Comparison of ENCODE assay signal across 9 mouse cellular contexts in the genomic region with DNA sequence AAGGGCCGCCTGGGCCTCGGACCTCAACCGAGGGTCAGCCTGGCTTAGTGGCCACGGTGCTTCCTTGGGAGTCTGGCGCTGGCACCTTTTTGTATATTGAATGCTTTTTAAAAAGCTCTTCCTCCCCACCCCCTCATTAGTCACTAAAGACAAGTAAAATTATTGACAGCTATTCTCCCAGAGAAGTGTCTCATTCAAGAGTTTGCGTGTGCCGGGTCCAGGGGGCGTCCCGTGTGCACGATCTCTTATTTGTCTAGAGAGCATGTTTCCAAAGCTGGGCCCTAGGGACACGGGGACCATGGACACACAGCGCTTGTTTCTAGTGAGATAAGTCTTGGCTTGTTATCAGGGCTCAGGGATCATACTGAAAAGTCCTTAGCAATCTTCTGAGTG. TPM values are rescaled to one million over a fixed set of nuclear protein-coding genes. Genes with fewer than 3 reads are reported as not detected.
DNase-seq lines count a peak whose midpoint lies in the region; ATAC-seq and TF ChIP-seq lines count a peak whose summit lies in the region.
"Had no signal": no experiment of that assay in that cellular context is flagged by ENCODE, and none has a peak within 500 bp of the region (broad histone marks: within the 10 kb centered on the region; RNA-seq: fewer than 3 reads in every experiment).

No protein-coding gene starts in this region.

- peaks cover 15% of the 10 kb centered on the region for H3K36me3 ChIP-seq in heart, embryonic 13.5 days
- no peaks in the 10 kb centered on the region for H3K36me3 ChIP-seq in hindbrain, postnatal 0 days (ENCODE audit: insufficient read depth, low read length)
- no peaks in the 10 kb centered on the region for H3K36me3 ChIP-seq in midbrain, embryonic 16.5 days (ENCODE audit: control insufficient read depth, insufficient read depth, low read length)

- intact Hi-C loops in left cerebral cortex, postnatal 14 days (cut with DNase I): loop anchor here (10.0 kb wide), 1 partner anchor 119 kb away; a partner anchor contains a TSS

- no peaks in the 10 kb centered on the region for H3K9me3 ChIP-seq in heart, embryonic 13.5 days
- no peaks in the 10 kb centered on the region for H3K9me3 ChIP-seq in hindbrain, postnatal 0 days (ENCODE audit: low read length)
- H3K9me3 ChIP-seq in midbrain, embryonic 16.5 days (replicated peaks; ENCODE audit: control insufficient read depth, low read length, poor library complexity, severe bottlenecking): no peaks in the 10 kb centered on the region

- peak overlapping the region; percentile 88 for H3K4me2 ChIP-seq in heart, embryonic 13.5 days
- peak overlapping the region; percentile 68 for H3K4me2 ChIP-seq in hindbrain, postnatal 0 days (ENCODE audit: low read depth, low read length)
- peak overlapping the region; percentile 57 for H3K4me2 ChIP-seq in midbrain, embryonic 16.5 days (ENCODE audit: low read length)

- no peak for TF ChIP-seq POLR2A in brain, embryonic 14.5 days (IDR thresholded peaks at IDR 0.05; ENCODE audit: borderline replicate concordance, extremely low read depth, insufficient read depth, insufficient read length, poor library complexity, severe bottlenecking)

- peak overlapping the region; percentile 61 for H3K27ac ChIP-seq in heart, embryonic 13.5 days (replicated peaks)
- H3K27ac ChIP-seq in hindbrain, postnatal 0 days: no peak overlapping the region
- no peak overlapping the region for H3K27ac ChIP-seq in midbrain, embryonic 16.5 days (ENCODE audit: low read length)

- H3K27me3 ChIP-seq in heart, embryonic 13.5 days (replicated peaks): no peaks in the 10 kb centered on the region
- H3K27me3 ChIP-seq in hindbrain, postnatal 0 days (ENCODE audit: insufficient read depth, low read length): no peaks in the 10 kb centered on the region
- H3K27me3 ChIP-seq in midbrain, embryonic 16.5 days (ENCODE audit: control insufficient read depth, insufficient read depth, low read depth, low read length): no peaks in the 10 kb centered on the region
- H3K27me3 ChIP-seq: CH12.LX had no signal

- DNase-seq in heart, adult 11 months: no peak
- DNase-seq in brain, embryonic 14.5 days (ENCODE audit: low read depth): peak; percentile 2
- DNase-seq in hindbrain, postnatal 0 days (ENCODE audit: low spot score): no peak
- no peak for DNase-seq in left cerebral cortex, postnatal 14 days (ENCODE audit: low spot score in 2 of 2)
- DNase-seq in ovary, postnatal 10 days (ENCODE audit: low spot score): no peak

- peaks cover 39% of the 10 kb centered on the region for H3K4me1 ChIP-seq in heart, embryonic 13.5 days
- no peaks in the 10 kb centered on the region for H3K4me1 ChIP-seq in hindbrain, postnatal 0 days (ENCODE audit: insufficient read depth, low read length)
- no peaks in the 10 kb centered on the region; the same call in 1 of the 2 replicates for H3K4me1 ChIP-seq in midbrain, embryonic 16.5 days (ENCODE audit: control insufficient read depth, insufficient read depth, low read length)

- no peak for ATAC-seq in heart, embryonic 13.5 days (ENCODE audit: extremely low read depth, insufficient number of reproducible peaks, low FRiP score, low TSS enrichment)
- ATAC-seq in hindbrain, postnatal 0 days: no peak
- no peak for ATAC-seq in midbrain, embryonic 16.5 days
- no peak for ATAC-seq in granulocyte monocyte progenitor cell, adult 5-6 weeks (replicated peaks; ENCODE audit: poor library complexity, severe bottlenecking)

- peak overlapping the region; percentile 84 for H3K9ac ChIP-seq in heart, embryonic 13.5 days
- 0 out of 2 replicates have a peak overlapping the region, but pooled peaks have one; percentile 30 for H3K9ac ChIP-seq in hindbrain, postnatal 0 days (replicated peaks; ENCODE audit: low read length)
- H3K9ac ChIP-seq in midbrain, embryonic 16.5 days (ENCODE audit: low read depth, low read length): peak overlapping the region; percentile 48; the same call in 1 of the 2 replicates

- WGBS in heart, embryonic 13.5 days: 28% methylated on average over 12 of the region's 12 CpGs
- 32% methylated on average over 12 of the region's 12 CpGs for WGBS in hindbrain, postnatal 0 days
- WGBS in midbrain, embryonic 16.5 days: 36% methylated on average over 12 of the region's 12 CpGs

- H3K4me3 ChIP-seq in heart, embryonic 13.5 days: peak overlapping the region; percentile 55
- H3K4me3 ChIP-seq in hindbrain, postnatal 0 days (ENCODE audit: low read length): peak overlapping the region; percentile 34
- peak overlapping the region; percentile 33 for H3K4me3 ChIP-seq in midbrain, embryonic 16.5 days (ENCODE audit: low read depth, low read length)

- TF ChIP-seq CTCF in brain, embryonic 14.5 days (IDR thresholded peaks at IDR 0.05; ENCODE audit: borderline replicate concordance, extremely low read depth, insufficient read depth, insufficient read length): no peak
- TF ChIP-seq CTCF in hindbrain, postnatal 0 days (IDR thresholded peaks at IDR 0.05; ENCODE audit: low read depth): no peak

RNA-seq across cellular contexts. Expression of a gene that starts 2.4 kb away (rescaled TPM):
- 806 and 882 TPM in 2 replicates for polyA plus RNA-seq in heart, embryonic 13.5 days (2015; fragmentation: Nextera tagmentation; extraction: Ambion mirVana)
- polyA plus RNA-seq in brain, embryonic 14.5 days (2012; rRNA removed): 0.03 TPM in 1 of 2 replicates, not detected in the other
- 0.25 and 0.37 TPM in 2 replicates for total RNA-seq in hindbrain, postnatal 0 days (2014; rRNA removed)
- polyA plus RNA-seq in hindbrain, postnatal 0 days (2015; fragmentation: Nextera tagmentation; extraction: Ambion mirVana): 0.13 and 0.23 TPM in 2 replicates
- 0.04 TPM in 1 of 2 replicates, not detected in the other for polyA plus RNA-seq in midbrain, embryonic 16.5 days (2015; fragmentation: Nextera tagmentation; extraction: Ambion mirVana)
- 1 to 10 TPM in 1 of 2 experiments, under 1 TPM in 1; 0.91 to 1.8 TPM for total RNA-seq in left cerebral cortex, postnatal 14 days (2021)
- total RNA-seq in granulocyte monocyte progenitor cell, adult 5-6 weeks (2014; fragmentation: Nextera tagmentation): 1.5 TPM in 1 of 2 replicates, not detected in the other
- 0.62 TPM in 1 of 2 replicates, not detected in the other for total RNA-seq in granulocyte monocyte progenitor cell, adult 5-6 weeks (2017)

RNA-seq across cellular contexts. Expression of a gene that starts 33.4 kb away (rescaled TPM):
- 3.5 and 3.9 TPM in 2 replicates for polyA plus RNA-seq in heart, embryonic 13.5 days (2015; fragmentation: Nextera tagmentation; extraction: Ambion mirVana)
- 5.1 and 5.3 TPM in 2 replicates for polyA plus RNA-seq in brain, embryonic 14.5 days (2012; rRNA removed)
- 3.0 and 8.5 TPM in 2 replicates for total RNA-seq in hindbrain, postnatal 0 days (2014; rRNA removed)
- 4.5 and 4.9 TPM in 2 replicates for polyA plus RNA-seq in hindbrain, postnatal 0 days (2015; fragmentation: Nextera tagmentation; extraction: Ambion mirVana)
- 2.1 and 2.8 TPM in 2 replicates for polyA plus RNA-seq in midbrain, embryonic 16.5 days (2015; fragmentation: Nextera tagmentation; extraction: Ambion mirVana)
- 1 to 10 TPM; 4.3 to 4.7 TPM for total RNA-seq in left cerebral cortex, postnatal 14 days (2021)
- 208 and 244 TPM in 2 replicates for total RNA-seq in granulocyte monocyte progenitor cell, adult 5-6 weeks (2014; fragmentation: Nextera tagmentation)
- 114 and 139 TPM in 2 replicates for total RNA-seq in granulocyte monocyte progenitor cell, adult 5-6 weeks (2017)

RNA-seq across cellular contexts. Expression of a gene that starts 45.4 kb away (rescaled TPM):
- 45.0 and 55.5 TPM in 2 replicates for polyA plus RNA-seq in heart, embryonic 13.5 days (2015; fragmentation: Nextera tagmentation; extraction: Ambion mirVana)
- polyA plus RNA-seq in brain, embryonic 14.5 days (2012; rRNA removed): 50.7 and 58.1 TPM in 2 replicates
- 37.1 and 42.7 TPM in 2 replicates for total RNA-seq in hindbrain, postnatal 0 days (2014; rRNA removed)
- 22.6 and 24.4 TPM in 2 replicates for polyA plus RNA-seq in hindbrain, postnatal 0 days (2015; fragmentation: Nextera tagmentation; extraction: Ambion mirVana)
- polyA plus RNA-seq in midbrain, embryonic 16.5 days (2015; fragmentation: Nextera tagmentation; extraction: Ambion mirVana): 30.4 and 35.0 TPM in 2 replicates
- total RNA-seq in left cerebral cortex, postnatal 14 days (2021): 10 to 100 TPM; 26.2 to 32.9 TPM
- 10.0 and 35.1 TPM in 2 replicates for total RNA-seq in granulocyte monocyte progenitor cell, adult 5-6 weeks (2014; fragmentation: Nextera tagmentation)
- 4.8 and 9.4 TPM in 2 replicates for total RNA-seq in granulocyte monocyte progenitor cell, adult 5-6 weeks (2017)

Comparison
In these comparisons a context has a peak if more than half of its experiments do, and no peak if none do; other contexts are left out.
1. H3K9ac ChIP-seq: peak in every context shown above with its lines; median percentile 84 in heart, embryonic 13.5 days; 48 in midbrain, embryonic 16.5 days; 30 in hindbrain, postnatal 0 days.
2. RNA of a gene that starts 2.4 kb away (polyA plus RNA-seq): 806 to 882 TPM in heart, embryonic 13.5 days; 0.13 to 0.23 TPM in hindbrain, postnatal 0 days, 0.04 TPM in midbrain, embryonic 16.5 days and 0.03 TPM in brain, embryonic 14.5 days; every median in the first group is over 100 times any median in the second.
3. Peak in every context shown above with its lines, with median percentiles within 50 percentile points of each other: H3K4me2 ChIP-seq and H3K4me3 ChIP-seq.